Mouse (Mus musculus) hindbrain, postnatal 0 days (tissue): ENCODE results near the gene Sdr39u1. TPM values are rescaled to one million over a fixed set of nuclear protein-coding genes. Genes with fewer than 3 reads are reported as not detected.

Experiments
- ATAC-seq: fragments of 200-750 bp; cut with Nextera tagmentation; 2 replicates; pipeline ENCODE4 v1.8.0; 2017; ENCODE audit warnings: mild to moderate bottlenecking, moderate TSS enrichment, moderate library complexity
- DNase-seq: peaks from one replicate; pipeline ENCODE4 v3.0.0-alpha.2; 2015; ENCODE audit warnings: low spot score
- H3K27ac ChIP-seq: fragments of 300-500 bp; sonication (generic); 2 replicates; pipeline ENCODE4 v1.5.1; 2014; ENCODE audit warnings: mild to moderate bottlenecking
- H3K27me3 ChIP-seq: fragments of 300-500 bp; sonication (generic); 2 replicates; pipeline ENCODE4 v1.6.1; 2014; ENCODE audit warnings: low read length, mixed read lengths; ENCODE audit not compliant: insufficient read depth
- H3K36me3 ChIP-seq: fragments of 300-500 bp; sonication (generic); 2 replicates; pipeline ENCODE4 v1.6.1; 2014; ENCODE audit warnings: low read length, mixed read lengths; ENCODE audit not compliant: insufficient read depth
- H3K4me1 ChIP-seq: fragments of 300-500 bp; sonication (generic); 2 replicates; pipeline ENCODE4 v1.6.1; 2014; ENCODE audit warnings: antibody characterized with exemption, low read length, mixed read lengths; ENCODE audit not compliant: insufficient read depth
- H3K4me2 ChIP-seq: fragments of 300-500 bp; sonication (generic); 2 replicates; pipeline ENCODE4 v1.6.1; 2014; ENCODE audit warnings: low read depth, mild to moderate bottlenecking, low read length, moderate library complexity, mixed read lengths
- H3K4me3 ChIP-seq: fragments of 300-500 bp; sonication (generic); 2 replicates; pipeline ENCODE4 v1.5.1; 2014; ENCODE audit warnings: low read length
- H3K9ac ChIP-seq: fragments of 300-500 bp; sonication (generic); replicated peaks from 2 replicates; pipeline ENCODE4 v1.6.1; 2014; ENCODE audit warnings: mild to moderate bottlenecking, low read length, moderate library complexity, mixed read lengths
- H3K9me3 ChIP-seq: fragments of 300-500 bp; sonication (generic); 2 replicates; pipeline ENCODE4 v1.6.1; 2016; ENCODE audit warnings: low read length, mixed read lengths
- CTCF ChIP-seq: IDR thresholded peaks from 2 replicates; pipeline ENCODE4 v1.5.1; 2016; ENCODE audit warnings: antibody characterized with exemption, control low read depth, low read depth
- WGBS: fragments of 180-500 bp; shearing (Covaris S2); extraction: QIAGEN DNeasy Blood & Tissue Kit; methylation state at CpG from one replicate; pipeline ENCODE4 v1.1.7; 2014; 5-methylcytosine and 5-hydroxymethylcytosine counted together
- polyA plus RNA-seq: library from polyadenylated mRNA; unstranded; fragments of >200 nt; fragmentation: Nextera tagmentation; extraction: Ambion mirVana; gene quantifications from 2 replicates; pipeline ENCODE4 v1.2.1, GENCODE M21; 2015
- total RNA-seq: library from RNA; depleted of rRNA; stranded (reverse); fragments of >200 nt; gene quantifications from 2 replicates; pipeline ENCODE4 v1.2.3, GENCODE M21; 2014

The Sdr39u1 gene
- total and polyA plus RNA-seq, 2 experiments from 2014 or later: 120 to 134 TPM

DNA sequence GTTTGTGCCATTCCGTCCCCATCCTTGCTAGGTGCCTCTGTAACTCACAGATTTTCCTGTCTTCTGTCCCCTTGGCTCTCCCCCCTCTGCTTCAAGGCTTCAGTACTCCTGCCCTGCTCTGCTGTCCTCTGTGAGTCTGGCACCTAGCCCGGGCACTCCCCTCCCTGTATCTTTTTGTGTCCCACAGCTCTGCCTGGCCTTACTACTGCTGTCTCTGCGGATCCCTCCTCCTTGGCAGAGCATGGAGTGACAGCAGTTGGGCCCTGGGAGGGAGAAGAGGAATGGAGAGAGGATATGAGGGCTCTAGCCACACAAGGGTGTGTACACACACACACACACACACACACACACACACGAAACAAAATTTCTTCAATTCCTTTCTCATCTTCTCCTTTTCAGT, 15.9 kb downstream of the Sdr39u1 start, which contains the start of gene Cbln3:
TSS of gene Cbln3 (minus strand) at position 227 of the 400 bp plus-strand sequence.
- 14% methylated on average over 4 of the region's 4 CpGs for whole genome bisulfite sequencing
- Histone ChIP-seq H3K4me2 (peak within 1 kb of the TSS; percentile 68), H3K9me3 (no peaks in the 10 kb centered on the region), H3K27ac (peak within 1 kb of the TSS; percentile 87), H3K4me1 (no peaks in the 10 kb centered on the region), H3K9ac (peak within 1 kb of the TSS; percentile 81), H3K36me3 (peaks cover 17% of the 10 kb centered on the region; the same call in 1 of the 2 replicates), H3K4me3 (peak within 1 kb of the TSS; percentile 79), H3K27me3 (no peaks in the 10 kb centered on the region)
- no peak for TF ChIP-seq CTCF
- peak; percentile 78 for DNase-seq
- peak; percentile 39 for ATAC-seq

DNA sequence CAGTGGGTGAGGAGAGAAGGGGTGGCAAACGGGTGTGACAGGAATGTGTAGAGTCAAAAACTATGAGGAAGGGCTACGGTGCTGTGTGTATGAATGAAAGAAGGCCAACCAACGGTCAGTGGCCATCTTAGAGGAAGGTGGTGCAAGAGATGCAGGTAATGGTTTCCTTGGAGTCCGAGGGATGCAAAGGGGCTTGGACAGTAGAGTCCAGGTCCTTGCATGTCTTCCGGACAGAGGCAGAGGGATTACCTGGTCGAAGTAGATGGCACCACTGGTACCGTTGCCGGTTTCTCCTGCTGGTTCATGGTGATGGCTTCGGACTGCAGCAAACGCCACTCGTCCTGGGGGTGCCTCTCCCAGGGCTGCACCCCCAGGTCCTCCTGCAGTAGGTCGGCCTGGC, 16.4 kb downstream of the Sdr39u1 start:
- no peak for ATAC-seq
- DNase-seq: no peak
- H3K4me2 ChIP-seq: no peak overlapping the region
- no peaks in the 10 kb centered on the region for H3K4me1 ChIP-seq
- WGBS: 87% methylated on average over 12 of the region's 12 CpGs
- H3K27me3 ChIP-seq: no peaks in the 10 kb centered on the region
- H3K9ac ChIP-seq: no peak overlapping the region
- H3K36me3 ChIP-seq: peaks cover 17% of the 10 kb centered on the region; the same call in 1 of the 2 replicates
- peak overlapping the region; percentile 87; the same call in 1 of the 2 replicates for H3K27ac ChIP-seq
- H3K4me3 ChIP-seq: no peak overlapping the region
- H3K9me3 ChIP-seq: no peaks in the 10 kb centered on the region
- no peak for TF ChIP-seq CTCF

GRCm38 (mm10) chr14:55883149-55883661, 16.9 kb downstream of the Sdr39u1 start:
- H3K4me1 ChIP-seq: no peaks in the 10 kb centered on the region
- no peak overlapping the region for H3K4me3 ChIP-seq
- H3K9me3 ChIP-seq: no peaks in the 10 kb centered on the region
- no peak for TF ChIP-seq CTCF
- 93% methylated on average over 13 of the region's 13 CpGs for WGBS
- no peak overlapping the region for H3K4me2 ChIP-seq
- no peak overlapping the region for H3K9ac ChIP-seq
- ATAC-seq: no peak
- H3K36me3 ChIP-seq: peaks cover 13% of the 10 kb centered on the region; the same call in 1 of the 2 replicates
- no peak overlapping the region for H3K27ac ChIP-seq
- H3K27me3 ChIP-seq: no peaks in the 10 kb centered on the region
- no peak for DNase-seq

DNA sequence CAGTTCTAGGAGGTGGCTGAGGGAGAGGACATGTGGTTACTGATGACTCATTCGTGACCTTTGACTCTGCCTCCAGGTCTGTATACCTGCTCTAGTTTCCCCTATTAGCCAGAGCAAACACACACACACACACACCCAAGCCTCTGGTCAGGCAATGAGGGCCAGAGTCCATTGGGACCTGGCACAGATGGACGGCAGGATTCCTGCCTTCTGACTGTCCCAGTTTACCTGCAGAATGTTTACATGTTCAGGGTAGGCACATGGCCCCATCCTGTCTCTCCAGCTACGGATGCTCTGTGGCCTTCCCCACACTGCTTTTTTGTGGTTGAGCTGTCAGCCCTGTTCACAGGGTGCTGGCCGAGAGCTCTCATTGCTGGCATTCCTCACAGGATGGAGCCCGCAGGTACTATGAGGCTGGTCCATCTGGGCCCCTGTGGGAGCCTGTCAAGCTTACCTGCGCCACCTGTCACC, 17.9 kb downstream of the Sdr39u1 start:
- H3K4me2 ChIP-seq: no peak overlapping the region
- H3K27me3 ChIP-seq: no peaks in the 10 kb centered on the region
- H3K9me3 ChIP-seq: no peaks in the 10 kb centered on the region
- ATAC-seq (no peak), DNase-seq (no peak)
- H3K4me3 ChIP-seq: no peak overlapping the region
- H3K27ac ChIP-seq: no peak overlapping the region
- H3K4me1 ChIP-seq: no peaks in the 10 kb centered on the region
- TF ChIP-seq CTCF: no peak
- no peak overlapping the region for H3K9ac ChIP-seq
- H3K36me3 ChIP-seq: peaks cover 4% of the 10 kb centered on the region; the same call in 1 of the 2 replicates
- WGBS: 63% methylated on average over 6 of the region's 6 CpGs

GRCm38 (mm10) chr14:55880982-55881381, 19.1 kb downstream of the Sdr39u1 start:
- Histone ChIP-seq H3K4me1 (no peaks in the 10 kb centered on the region), H3K27me3 (no peaks in the 10 kb centered on the region), H3K27ac (no peak overlapping the region), H3K4me3 (no peak overlapping the region), H3K36me3 (no peaks in the 10 kb centered on the region), H3K4me2 (no peak overlapping the region), H3K9ac (no peak overlapping the region), H3K9me3 (no peaks in the 10 kb centered on the region)
- no peak for TF ChIP-seq CTCF
- WGBS: 79% methylated on average over 8 of the region's 8 CpGs
- DNase-seq (no peak), ATAC-seq (no peak)

GRCm38 (mm10) chr14:55879623-55880022, 20.5 kb downstream of the Sdr39u1 start:
- no peak overlapping the region for H3K4me2 ChIP-seq
- DNase-seq: peak; percentile 84
- no peaks in the 10 kb centered on the region for H3K27me3 ChIP-seq
- H3K9ac ChIP-seq: no peak overlapping the region
- H3K36me3 ChIP-seq: no peaks in the 10 kb centered on the region
- TF ChIP-seq CTCF: peak; percentile 84
- H3K27ac ChIP-seq: no peak overlapping the region
- H3K4me3 ChIP-seq: no peak overlapping the region
- no peaks in the 10 kb centered on the region for H3K4me1 ChIP-seq
- no peaks in the 10 kb centered on the region for H3K9me3 ChIP-seq
- peak; percentile 66 for ATAC-seq
- WGBS: 39% methylated on average over 1 of the region's 1 CpGs

DNA sequence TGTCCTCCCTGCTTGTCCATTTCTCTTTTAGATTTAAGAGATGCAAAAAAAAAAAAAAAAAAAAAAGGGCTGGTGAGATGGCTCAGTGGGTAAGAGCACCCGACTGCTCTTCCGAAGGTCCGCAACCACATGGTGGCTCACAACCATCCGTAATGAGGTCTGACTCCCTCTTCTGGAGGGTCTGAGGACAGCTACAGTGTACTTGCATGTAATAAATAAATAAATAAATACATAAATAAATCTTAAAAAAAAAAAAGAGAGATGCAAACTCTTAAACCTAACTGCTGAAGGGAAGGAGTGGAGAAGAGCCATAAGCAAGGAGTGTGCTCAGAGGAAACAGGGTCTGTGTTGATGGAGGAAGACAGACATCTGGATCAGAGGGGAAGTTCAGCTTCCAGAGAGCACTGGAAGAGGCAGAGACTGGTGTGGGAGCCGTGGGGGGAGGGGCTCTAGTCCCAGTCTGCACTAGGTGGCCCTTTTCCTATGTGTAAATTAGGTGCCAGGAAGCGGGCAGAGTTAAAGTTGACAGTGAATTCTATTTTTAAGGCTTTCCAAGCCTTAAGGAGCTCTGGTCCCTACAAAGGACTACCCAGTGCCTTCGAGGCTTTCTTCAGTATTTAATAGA, 21.7 kb downstream of the Sdr39u1 start:
- peak; percentile 34; the same call in 1 of the 2 replicates for TF ChIP-seq CTCF
- Histone ChIP-seq H3K9me3 (no peaks in the 10 kb centered on the region), H3K9ac (no peak overlapping the region), H3K27ac (no peak overlapping the region), H3K4me2 (no peak overlapping the region), H3K36me3 (no peaks in the 10 kb centered on the region), H3K27me3 (no peaks in the 10 kb centered on the region), H3K4me1 (no peaks in the 10 kb centered on the region), H3K4me3 (no peak overlapping the region)
- WGBS: 23% methylated on average over 7 of the region's 7 CpGs
- DNase-seq: no peak
- ATAC-seq: no peak
